Mouse (Mus musculus) layer of hippocampus, adult 11-12 months (tissue): Measurements from ENCODE around the gene Cst8.
"Not testable (repeated sequence)": the region's sequence is repeated elsewhere in the genome, so short reads cannot be mapped to it uniquely, and the experiment has no call there.

Experiments used
- DNase-seq: peaks from one replicate; pipeline ENCODE4 v3.0.0; 2022; ENCODE audit warnings: low spot score

Cst8 gene

GRCm38 (mm10) chr2:148798485-148798884, at the start of gene Cst8:
TSS of gene Cst8 (plus strand) at chr2:148798785.
- DNase-seq = no peak

GRCm38 (mm10) chr2:148750058-148750457, 48.5 kb upstream of the Cst8 start, which contains the start of gene Cstl1:
TSS of gene Cstl1 (plus strand) at chr2:148750358.
- no peak for DNase-seq

- peak; percentile 78 for DNase-seq
Measured at GRCm38 (mm10) chr2:148751893-148752813, 46.4 kb upstream of the Cst8 start.

- no peak for DNase-seq
Measured at GRCm38 (mm10) chr2:148754310-148754846, 44.2 kb upstream of the Cst8 start.

GRCm38 (mm10) chr2:148763648-148764388, 34.8 kb upstream of the Cst8 start:
- DNase-seq = no peak

- not testable (repeated sequence) for DNase-seq
Measured at GRCm38 (mm10) chr2:148771397-148771796, 27.2 kb upstream of the Cst8 start, which contains the start of gene Cst11. TSS of gene Cst11 (minus strand) at chr2:148771497.

GRCm38 (mm10) chr2:148781709-148782108, 16.9 kb upstream of the Cst8 start, which contains the start of gene 8030411F24Rik:
TSS of gene 8030411F24Rik (plus strand) at chr2:148782009.
- DNase-seq = no peak

- DNase-seq = peak; percentile 10
Measured at GRCm38 (mm10) chr2:148789142-148789541, 9.4 kb upstream of the Cst8 start, which contains the start of gene Cst12. TSS of gene Cst12 (plus strand) at chr2:148789361.

GRCm38 (mm10) chr2:148801491-148801921, 2.9 kb downstream of the Cst8 start:
- no peak for DNase-seq

- no peak for DNase-seq
Measured at GRCm38 (mm10) chr2:148806696-148807095, 8.1 kb downstream of the Cst8 start.

GRCm38 (mm10) chr2:148819909-148820308, 21.3 kb downstream of the Cst8 start, which contains the start of gene Cst13:
TSS of gene Cst13 (plus strand) at chr2:148820081.
- no peak for DNase-seq

GRCm38 (mm10) chr2:148825986-148826385, 27.4 kb downstream of the Cst8 start:
- DNase-seq = no peak

GRCm38 (mm10) chr2:148834912-148835311, 36.3 kb downstream of the Cst8 start, which contains the start of gene Cst9:
TSS of gene Cst9 (plus strand) at chr2:148835147.
- no peak for DNase-seq

GRCm38 (mm10) chr2:148838075-148838777, 39.6 kb downstream of the Cst8 start:
- no peak for DNase-seq

- DNase-seq = no peak
Measured at GRCm38 (mm10) chr2:148839224-148839623, 40.6 kb downstream of the Cst8 start.

- peak; percentile 91 for DNase-seq
Measured at GRCm38 (mm10) chr2:148851116-148851906, 52.7 kb downstream of the Cst8 start.
